Mouse (Mus musculus) kidney, adult 8-10 months (tissue): ENCODE measurements around the gene Get4.

Experiments
- DNase-seq, 2 experiments: peaks; one replicate each; pipeline ENCODE4 v3.0.0; 2022

Gene Get4

GRCm38 (mm10) chr5:139252081-139252909, at the start of gene Get4:
Gene Get4 (plus strand): TSS chr5:139252324.
- peak; percentile 99 to 100 for DNase-seq

DNA sequence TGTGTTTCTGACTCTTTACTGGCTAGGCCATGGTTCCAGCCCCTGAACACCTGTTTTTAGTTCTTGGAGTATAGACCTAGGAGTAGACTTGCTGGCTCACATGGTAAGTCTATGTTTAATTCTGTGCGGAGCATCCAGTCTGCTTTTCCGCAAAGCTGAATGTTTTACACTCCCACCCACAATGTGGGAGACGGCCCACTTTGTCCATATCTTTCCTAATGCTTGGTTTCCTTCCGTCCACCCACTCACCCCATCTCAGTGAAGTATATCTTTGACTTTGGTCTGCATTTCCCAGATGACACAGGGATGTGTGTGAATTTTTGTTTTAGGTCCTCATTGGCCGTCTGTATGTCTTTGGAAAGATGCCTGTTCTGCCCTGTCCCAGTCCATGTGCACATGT, 48.8 kb upstream of the Get4 start:
- no peak for DNase-seq

DNA sequence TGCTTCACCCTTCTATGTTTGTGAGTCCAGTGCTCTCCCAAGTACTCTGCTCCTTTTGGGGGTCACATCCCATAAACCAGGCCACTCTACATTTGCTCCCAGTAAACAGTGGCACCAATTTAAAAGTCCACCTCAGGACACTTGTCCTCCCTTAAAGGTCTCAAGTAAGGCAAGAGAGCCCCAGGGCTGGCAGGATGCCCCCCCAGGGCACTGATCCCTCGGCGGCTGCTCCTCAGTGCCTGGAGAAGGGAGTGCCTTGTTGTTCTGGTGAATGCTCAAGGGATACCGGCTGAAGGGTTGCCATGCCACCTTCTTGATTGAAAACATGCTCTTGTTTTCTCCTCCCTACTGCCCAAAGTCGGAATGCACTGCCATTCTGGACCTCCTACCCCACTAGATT, 46.0 kb upstream of the Get4 start:
- DNase-seq, result no peak

- DNase-seq, result no peak
Observed at GRCm38 (mm10) chr5:139206525-139206924, 45.6 kb upstream of the Get4 start.

- DNase-seq, result no peak
Observed at GRCm38 (mm10) chr5:139208183-139208582, 43.9 kb upstream of the Get4 start.

GRCm38 (mm10) chr5:139208871-139209684, 43.0 kb upstream of the Get4 start:
- DNase-seq, result peak; percentile 32 to 39

DNA sequence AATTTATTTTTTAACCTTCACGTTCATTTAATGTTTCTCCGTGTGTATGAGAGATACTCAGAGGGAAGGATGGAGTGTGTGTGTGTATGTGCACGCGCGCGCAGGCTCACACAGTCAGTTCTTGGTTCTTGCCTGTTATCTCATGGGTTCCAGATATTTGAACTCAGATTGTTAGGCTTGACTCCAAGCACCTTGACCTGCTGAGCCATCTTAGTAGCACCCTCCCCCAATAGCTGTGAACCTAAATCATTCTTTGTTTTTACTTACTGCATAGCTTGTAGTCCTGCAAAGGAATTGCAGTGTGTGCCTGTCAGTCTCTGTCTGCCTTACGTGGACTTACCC, 42.5 kb upstream of the Get4 start:
- DNase-seq, result no peak

GRCm38 (mm10) chr5:139211737-139212385, 40.3 kb upstream of the Get4 start:
- no peak for DNase-seq

DNA sequence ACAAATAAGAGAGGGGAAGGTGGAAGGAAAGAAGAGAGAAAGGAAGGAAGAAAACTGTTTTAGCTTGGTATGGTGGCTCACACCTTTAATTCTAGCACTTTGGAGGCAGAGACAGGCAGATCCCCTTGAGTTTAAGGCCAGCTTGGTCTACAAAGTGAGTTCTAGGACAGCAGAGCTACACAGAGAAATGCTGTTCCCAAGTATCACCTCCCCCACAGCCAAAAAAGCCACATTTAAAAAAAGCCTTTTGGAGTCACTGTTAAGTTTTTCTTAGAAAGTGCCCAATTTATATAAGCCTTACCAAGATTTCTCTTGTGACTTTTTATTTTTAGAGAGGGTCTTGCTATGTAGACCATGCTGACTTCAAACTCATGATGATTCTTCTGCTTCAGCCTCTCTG, 37.8 kb upstream of the Get4 start:
- DNase-seq, result no peak

GRCm38 (mm10) chr5:139215184-139215583, 36.9 kb upstream of the Get4 start:
- DNase-seq, result no peak

DNA sequence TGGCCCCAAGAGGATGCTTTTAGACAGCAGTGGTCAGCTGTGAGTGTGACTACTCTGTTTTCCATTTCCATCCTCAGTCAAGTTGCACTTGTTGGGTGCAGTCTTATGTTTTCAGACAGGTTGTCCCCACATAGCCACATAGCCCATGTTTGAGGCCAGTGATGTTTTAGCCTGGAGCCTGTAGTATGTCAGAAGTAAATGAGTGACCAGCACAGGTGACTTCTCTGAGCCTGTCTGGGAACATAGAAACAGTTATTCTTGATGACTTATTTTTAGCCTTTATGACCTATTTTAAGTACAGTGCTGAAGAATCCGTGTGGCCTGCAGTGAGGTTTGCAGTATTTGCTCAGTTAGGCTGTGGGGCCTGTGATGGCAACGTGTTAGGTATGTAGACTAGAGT, 36.0 kb upstream of the Get4 start:
- DNase-seq, result no peak

DNA sequence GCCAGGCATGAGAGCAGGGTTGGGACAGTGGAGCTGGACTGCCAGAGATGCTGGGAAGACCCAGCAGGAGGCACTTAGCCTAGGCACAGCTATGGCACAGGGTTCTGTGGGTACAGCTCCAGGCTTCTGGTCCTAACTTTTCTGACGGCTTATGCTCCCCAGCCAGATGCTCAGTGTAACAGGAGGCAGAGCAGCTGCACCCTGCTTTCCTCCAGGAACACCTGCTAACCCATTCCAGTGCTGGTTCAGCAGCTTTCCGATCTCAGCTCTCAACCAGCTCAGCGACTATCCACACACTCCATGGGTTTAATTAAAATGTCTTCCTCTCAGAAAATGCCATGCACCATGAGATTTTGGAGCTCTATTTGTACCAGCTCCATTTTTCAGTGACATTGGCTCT, 35.4 kb upstream of the Get4 start:
- DNase-seq, result no peak

DNA sequence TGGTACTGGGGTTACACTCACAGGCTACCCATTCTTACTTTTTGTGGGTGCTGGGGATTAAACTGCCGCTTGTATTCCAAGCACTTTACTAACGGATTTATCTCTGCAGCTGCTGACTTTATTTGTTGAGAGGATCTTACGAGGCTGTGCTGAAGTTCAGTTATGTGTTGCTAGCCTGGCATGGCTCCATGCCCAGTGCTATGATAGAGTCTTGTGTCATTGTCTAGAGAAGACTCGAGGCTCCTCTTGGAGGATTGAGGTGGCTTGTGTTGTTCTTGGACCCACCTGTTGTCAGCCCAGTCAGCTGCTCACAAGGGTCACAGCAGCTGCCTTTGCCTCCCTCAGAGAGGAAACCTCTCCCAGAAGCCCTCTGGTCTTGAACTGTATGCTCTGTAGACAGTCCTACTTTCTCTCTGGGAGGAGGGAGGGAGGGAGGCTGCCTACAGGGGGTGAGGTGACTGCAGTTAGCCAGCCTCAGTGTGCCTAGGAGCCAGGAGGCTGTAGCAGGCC, 32.1 kb upstream of the Get4 start:
- DNase-seq, result no peak

DNA sequence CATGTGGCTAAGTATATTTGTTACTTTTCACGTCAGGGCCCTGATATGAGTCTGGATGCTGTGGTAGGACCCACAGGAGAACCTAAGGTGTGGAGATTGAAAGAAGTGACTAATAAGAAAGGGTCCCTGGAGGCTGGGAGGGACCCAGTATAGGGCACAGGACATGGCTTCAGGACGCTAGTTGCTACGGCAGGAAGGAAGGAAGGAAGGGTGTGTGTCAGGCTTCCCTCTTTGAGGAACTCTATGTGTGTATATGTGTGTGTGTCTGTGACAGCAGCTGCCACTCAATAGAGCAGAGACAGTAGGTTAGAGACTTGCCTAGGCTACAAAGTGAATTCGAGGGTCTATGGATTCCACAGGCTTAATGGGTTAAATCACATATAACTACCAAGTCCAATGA, 31.5 kb upstream of the Get4 start:
- peak in 1 of 2 experiments; percentile 48 for DNase-seq

GRCm38 (mm10) chr5:139223331-139223730, 28.8 kb upstream of the Get4 start:
- DNase-seq, result no peak

GRCm38 (mm10) chr5:139227236-139227635, 24.9 kb upstream of the Get4 start:
- DNase-seq, result peak in 1 of 2 experiments; percentile 20

DNA sequence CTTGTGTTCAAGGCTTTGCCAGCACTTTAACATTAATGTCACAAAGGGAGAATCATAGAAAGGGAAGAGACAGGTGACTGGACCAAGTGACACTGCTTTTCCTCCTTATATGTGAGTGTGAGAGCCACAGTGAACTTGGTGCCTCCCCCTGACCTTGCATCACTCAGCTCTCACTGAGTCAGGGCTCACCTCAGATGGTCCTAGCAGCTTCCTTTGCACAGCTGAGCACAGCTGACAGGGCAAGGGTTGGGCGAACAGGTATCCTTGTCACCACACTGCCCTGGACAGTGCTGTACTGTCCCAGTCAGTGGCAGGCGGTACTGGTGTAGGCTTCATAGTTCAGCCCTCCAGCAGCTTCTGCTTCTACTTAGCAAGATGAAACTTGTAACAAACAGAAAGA, 24.5 kb upstream of the Get4 start:
- no peak for DNase-seq

GRCm38 (mm10) chr5:139228318-139228717, 23.8 kb upstream of the Get4 start:
- no peak for DNase-seq

- no peak for DNase-seq
Observed at GRCm38 (mm10) chr5:139229716-139230115, 22.4 kb upstream of the Get4 start.

- DNase-seq, result no peak
Observed at GRCm38 (mm10) chr5:139232083-139232482, 20.0 kb upstream of the Get4 start.

- DNase-seq, result no peak
Observed at GRCm38 (mm10) chr5:139234423-139234822, 17.7 kb upstream of the Get4 start.

- no peak for DNase-seq
Observed at GRCm38 (mm10) chr5:139237436-139237835, 14.7 kb upstream of the Get4 start.

- DNase-seq, result no peak
Observed at GRCm38 (mm10) chr5:139241022-139241761, 10.9 kb upstream of the Get4 start.
